Mouse (Mus musculus) heart, postnatal 4 days (tissue): ENCODE data around the gene S100a5. TPM values are rescaled to one million over a fixed set of nuclear protein-coding genes. Genes with fewer than 3 reads are reported as not detected.

Source experiments
- DNase-seq: peaks from one replicate; pipeline ENCODE4 v3.0.0; 2021
- total RNA-seq, 2 experiments: library from RNA; stranded (reverse); gene quantifications; 2 replicates each; pipeline ENCODE4 v1.2.3; 2021

S100a5 gene
- total RNA-seq, 2 experiments from 2014 or later: not detected

GRCm38 (mm10) chr3:90600458-90601195, 7.7 kb upstream of the S100a5 start:
- DNase-seq: no peak

- no peak for DNase-seq
Observed at GRCm38 (mm10) chr3:90601486-90602110, 6.7 kb upstream of the S100a5 start, which contains the start of gene Gm42674. Gm42674 (plus strand) TSS chr3:90601904.

- DNase-seq: no peak
Observed at GRCm38 (mm10) chr3:90603623-90604022, 4.7 kb upstream of the S100a5 start, which contains the start of gene S100a4. S100a4 (plus strand) TSS chr3:90603771.

- DNase-seq: peak; percentile 86
Observed at GRCm38 (mm10) chr3:90604416-90604815, 3.9 kb upstream of the S100a5 start.

- DNase-seq: no peak
Observed at GRCm38 (mm10) chr3:90605049-90605448, 3.3 kb upstream of the S100a5 start.

GRCm38 (mm10) chr3:90605736-90606135, 2.6 kb upstream of the S100a5 start:
- no peak for DNase-seq

- no peak for DNase-seq
Observed at GRCm38 (mm10) chr3:90606185-90606584, 2.1 kb upstream of the S100a5 start.

- DNase-seq: no peak
Observed at GRCm38 (mm10) chr3:90607361-90607760, 962 bp upstream of the S100a5 start.

GRCm38 (mm10) chr3:90609102-90609501, 779 bp downstream of the S100a5 start:
- DNase-seq: no peak

- no peak for DNase-seq
Observed at GRCm38 (mm10) chr3:90611494-90611893, 3.2 kb downstream of the S100a5 start.

GRCm38 (mm10) chr3:90612061-90612460, 3.7 kb downstream of the S100a5 start:
- no peak for DNase-seq

GRCm38 (mm10) chr3:90612728-90613291, 4.5 kb downstream of the S100a5 start, which contains the start of gene S100a6:
S100a6 (plus strand) TSS chr3:90612882.
- peak; percentile 71 for DNase-seq

GRCm38 (mm10) chr3:90613461-90614147, 5.3 kb downstream of the S100a5 start:
- DNase-seq: no peak

- no peak for DNase-seq
Observed at GRCm38 (mm10) chr3:90614148-90614530, 5.8 kb downstream of the S100a5 start.

GRCm38 (mm10) chr3:90614611-90615251, 6.4 kb downstream of the S100a5 start:
- DNase-seq: no peak

- DNase-seq: peak; percentile 84
Observed at GRCm38 (mm10) chr3:90615415-90615814, 7.1 kb downstream of the S100a5 start.

GRCm38 (mm10) chr3:90615911-90616310, 7.6 kb downstream of the S100a5 start:
- no peak for DNase-seq

- no peak for DNase-seq
Observed at GRCm38 (mm10) chr3:90617586-90617985, 9.3 kb downstream of the S100a5 start.

GRCm38 (mm10) chr3:90621552-90621951, 13.2 kb downstream of the S100a5 start:
- no peak for DNase-seq

- DNase-seq: peak; percentile 92
Observed at GRCm38 (mm10) chr3:90623435-90624071, 15.2 kb downstream of the S100a5 start.

- no peak for DNase-seq
Observed at GRCm38 (mm10) chr3:90625496-90625895, 17.2 kb downstream of the S100a5 start.
